In the genomic region with DNA sequence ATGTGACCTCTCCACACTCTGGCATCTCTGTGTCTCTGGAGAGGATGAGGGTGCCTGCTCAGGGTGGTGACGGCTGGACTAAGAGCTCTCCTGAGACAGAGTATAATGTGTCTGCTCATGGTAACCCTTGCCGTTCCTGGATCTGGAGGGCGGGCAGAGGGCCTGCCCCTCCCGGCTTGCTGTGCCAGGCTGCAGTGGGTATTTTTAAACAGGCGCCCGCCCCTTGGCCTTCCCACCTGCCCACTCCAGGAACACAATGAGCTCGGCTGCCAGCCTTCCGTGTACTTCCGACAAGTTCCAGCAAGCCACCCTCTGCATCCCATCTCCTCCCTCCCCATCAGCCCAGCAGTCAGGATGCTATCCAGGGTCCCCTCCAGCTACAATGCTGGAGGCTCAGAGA, we compare ENCODE assay signal across 9 mouse cellular contexts. TPM values are rescaled to one million over a fixed set of nuclear protein-coding genes. Genes with fewer than 3 reads are reported as not detected.
DNase-seq lines count a peak whose midpoint lies in the region; ATAC-seq and TF ChIP-seq lines count a peak whose summit lies in the region.
"Had no signal": no experiment of that assay in that cellular context is flagged by ENCODE, and none has a peak within 500 bp of the region (broad histone marks: within the 10 kb centered on the region; RNA-seq: fewer than 3 reads in every experiment).

No protein-coding gene starts in this region.

- WGBS in forebrain, embryonic 11.5 days: 56% methylated on average over 9 of the region's 9 CpGs
- WGBS in forebrain, postnatal 0 days: 42% methylated on average over 9 of the region's 9 CpGs
- WGBS in intestine, embryonic 16.5 days: 39% methylated on average over 9 of the region's 9 CpGs
- 91% methylated on average over 9 of the region's 9 CpGs for WGBS in thymus, adult 2 months

- H3K9me3 ChIP-seq in forebrain, embryonic 11.5 days (ENCODE audit: control insufficient read depth, low read length): no peaks in the 10 kb centered on the region
- no peaks in the 10 kb centered on the region for H3K9me3 ChIP-seq in forebrain, postnatal 0 days (ENCODE audit: low read length)
- H3K9me3 ChIP-seq in intestine, embryonic 16.5 days (ENCODE audit: control insufficient read depth, low read length): no peaks in the 10 kb centered on the region
- H3K9me3 ChIP-seq: liver, embryonic 15.5 days had no signal

- ATAC-seq in forebrain, embryonic 11.5 days (replicated peaks; ENCODE audit: low FRiP score): 0 out of 2 replicates have a peak, but pooled peaks have one; percentile 23
- ATAC-seq in forebrain, postnatal 0 days: no peak
- no peak for ATAC-seq in intestine, embryonic 16.5 days

- TF ChIP-seq CTCF in forebrain, postnatal 0 days (IDR thresholded peaks at IDR 0.05; ENCODE audit: low read depth): no peak
- TF ChIP-seq CTCF in thymus, adult 2 months (IDR thresholded peaks at IDR 0.05; ENCODE audit: borderline replicate concordance, control insufficient read depth, extremely low read depth, insufficient read depth, low read length, poor library complexity): no peak

- DNase-seq in forebrain, embryonic 11.5 days (ENCODE audit: low spot score): peak; percentile 47
- no peak for DNase-seq in forebrain, postnatal 0 days
- DNase-seq in ovary, postnatal 36 days (ENCODE audit: low spot score): peak; percentile 55
- DNase-seq in ovary, postnatal 14 days (ENCODE audit: low spot score): no peak
- DNase-seq in thymus, adult 2 months: no peak
- no peak for DNase-seq in cerebellum, adult 11-12 months
- DNase-seq in cerebellum, postnatal 25 days: no peak

- peak overlapping the region; percentile 27; the same call in 1 of the 2 replicates for H3K27ac ChIP-seq in forebrain, embryonic 11.5 days (ENCODE audit: low read depth, low read length)
- no peak overlapping the region for H3K27ac ChIP-seq in forebrain, postnatal 0 days (ENCODE audit: low read depth, low read length)
- peak overlapping the region; percentile 47 for H3K27ac ChIP-seq in intestine, embryonic 16.5 days (ENCODE audit: low read length)
- no peak overlapping the region for H3K27ac ChIP-seq in thymus, adult 2 months (ENCODE audit: control insufficient read depth, insufficient read depth, low read length)
- H3K27ac ChIP-seq: liver, embryonic 15.5 days had no signal

- H3K4me1 ChIP-seq in forebrain, embryonic 11.5 days (replicated peaks; ENCODE audit: control insufficient read depth, insufficient read depth, low read length): peaks cover 19% of the 10 kb centered on the region
- peaks cover 3% of the 10 kb centered on the region; the same call in 1 of the 2 replicates for H3K4me1 ChIP-seq in forebrain, postnatal 0 days (ENCODE audit: insufficient read depth)
- peaks cover 52% of the 10 kb centered on the region for H3K4me1 ChIP-seq in intestine, embryonic 16.5 days (ENCODE audit: control insufficient read depth, insufficient read depth, low read length)
- H3K4me1 ChIP-seq in thymus, adult 2 months (replicated peaks; ENCODE audit: control insufficient read depth, insufficient read depth, low read length): no peaks in the 10 kb centered on the region

- no peak for TF ChIP-seq POLR2A in thymus, adult 2 months (IDR thresholded peaks at IDR 0.05; ENCODE audit: control insufficient read depth, extremely low read depth, insufficient read depth, low read length, poor library complexity)

- no peaks in the 10 kb centered on the region for H3K36me3 ChIP-seq in forebrain, embryonic 11.5 days (ENCODE audit: control insufficient read depth, insufficient read depth, low read length)
- H3K36me3 ChIP-seq in forebrain, postnatal 0 days (ENCODE audit: insufficient read depth): no peaks in the 10 kb centered on the region
- H3K36me3 ChIP-seq in intestine, embryonic 16.5 days (ENCODE audit: control insufficient read depth, insufficient read depth, low read length): peaks cover 4% of the 10 kb centered on the region
- H3K36me3 ChIP-seq in thymus, adult 2 months (ENCODE audit: control insufficient read depth, insufficient read depth, low read length): no peaks in the 10 kb centered on the region
- H3K36me3 ChIP-seq: liver, embryonic 15.5 days had no signal

- H3K27me3 ChIP-seq in forebrain, embryonic 11.5 days (ENCODE audit: control insufficient read depth, insufficient read depth, low read length): no peaks in the 10 kb centered on the region
- H3K27me3 ChIP-seq in forebrain, postnatal 0 days (ENCODE audit: insufficient read depth, low read length): no peaks in the 10 kb centered on the region
- no peaks in the 10 kb centered on the region for H3K27me3 ChIP-seq in intestine, embryonic 16.5 days (replicated peaks; ENCODE audit: control insufficient read depth, insufficient read depth, low read length)
- H3K27me3 ChIP-seq in thymus, adult 2 months (ENCODE audit: control insufficient read depth, insufficient read depth, low read length): no peaks in the 10 kb centered on the region
- H3K27me3 ChIP-seq: liver, embryonic 15.5 days had no signal

- H3K4me2 ChIP-seq in forebrain, embryonic 11.5 days (ENCODE audit: low read depth, low read length, severe bottlenecking): peak overlapping the region; percentile 12; the same call in 1 of the 2 replicates
- no peak overlapping the region for H3K4me2 ChIP-seq in forebrain, postnatal 0 days (ENCODE audit: low read depth)
- H3K4me2 ChIP-seq in intestine, embryonic 16.5 days (ENCODE audit: low read depth, low read length): no peak overlapping the region
- H3K4me2 ChIP-seq: liver, embryonic 15.5 days had no signal

- no peak overlapping the region for H3K4me3 ChIP-seq in forebrain, embryonic 11.5 days (ENCODE audit: low read depth, low read length)
- no peak overlapping the region for H3K4me3 ChIP-seq in forebrain, postnatal 0 days (ENCODE audit: low read depth, low read length)
- H3K4me3 ChIP-seq in intestine, embryonic 16.5 days (ENCODE audit: low read length): no peak overlapping the region
- H3K4me3 ChIP-seq in thymus, adult 2 months (ENCODE audit: control insufficient read depth, insufficient read depth, low read length): no peak overlapping the region
- H3K4me3 ChIP-seq: liver, embryonic 15.5 days had no signal

- peak overlapping the region; percentile 27; the same call in 1 of the 2 replicates for H3K9ac ChIP-seq in forebrain, embryonic 11.5 days (ENCODE audit: low read length)
- no peak overlapping the region for H3K9ac ChIP-seq in forebrain, postnatal 0 days
- H3K9ac ChIP-seq in intestine, embryonic 16.5 days (ENCODE audit: low read depth, low read length): peak overlapping the region; percentile 35; the same call in 1 of the 2 replicates
- H3K9ac ChIP-seq: liver, embryonic 15.5 days had no signal

RNA-seq across cellular contexts. Expression of a gene that starts 20.1 kb away (rescaled TPM):
- 7.8 and 10.1 TPM in 2 replicates for polyA plus RNA-seq in forebrain, embryonic 11.5 days (2014; fragmentation: Nextera tagmentation; extraction: Ambion mirVana)
- 47.9 and 52.7 TPM in 2 replicates for total RNA-seq in forebrain, postnatal 0 days (2014; rRNA removed)
- polyA plus RNA-seq in forebrain, postnatal 0 days (2015; fragmentation: Nextera tagmentation; extraction: Ambion mirVana): 9.8 and 12.5 TPM in 2 replicates
- polyA plus RNA-seq in intestine, embryonic 16.5 days (2015; fragmentation: Nextera tagmentation; extraction: Ambion mirVana): 4.1 and 4.6 TPM in 2 replicates
- 8.1 and 11.1 TPM in 2 replicates for polyA plus RNA-seq in thymus, adult 2 months (2012; rRNA removed)

RNA-seq across cellular contexts. Expression of a gene that starts 48.5 kb away (rescaled TPM):
- polyA plus RNA-seq in forebrain, embryonic 11.5 days (2014; fragmentation: Nextera tagmentation; extraction: Ambion mirVana): 2.5 and 2.7 TPM in 2 replicates
- 7.5 and 8.3 TPM in 2 replicates for total RNA-seq in forebrain, postnatal 0 days (2014; rRNA removed)
- 4.4 and 5.1 TPM in 2 replicates for polyA plus RNA-seq in forebrain, postnatal 0 days (2015; fragmentation: Nextera tagmentation; extraction: Ambion mirVana)
- polyA plus RNA-seq in intestine, embryonic 16.5 days (2015; fragmentation: Nextera tagmentation; extraction: Ambion mirVana): 2.4 and 3.8 TPM in 2 replicates
- polyA plus RNA-seq in thymus, adult 2 months (2012; rRNA removed): 77.5 and 82.0 TPM in 2 replicates

Comparison
In these comparisons a context has a peak if more than half of its experiments do, and no peak if none do; other contexts are left out.
1. DNase-seq: peak in forebrain, embryonic 11.5 days (single experiment) and ovary, postnatal 36 days (single experiment); none in forebrain, postnatal 0 days (single experiment), ovary, postnatal 14 days (single experiment), thymus, adult 2 months (single experiment), cerebellum, adult 11-12 months (single experiment) and cerebellum, postnatal 25 days (0 of 2).
2. H3K27ac ChIP-seq: peak in forebrain, embryonic 11.5 days (single experiment) and intestine, embryonic 16.5 days (single experiment); none in forebrain, postnatal 0 days (single experiment) and thymus, adult 2 months (single experiment).
3. RNA of a gene that starts 48.5 kb away (polyA plus RNA-seq): 77.5 to 82.0 TPM in thymus, adult 2 months; 4.4 to 5.1 TPM in forebrain, postnatal 0 days, 2.4 to 3.8 TPM in intestine, embryonic 16.5 days and 2.5 to 2.7 TPM in forebrain, embryonic 11.5 days; every median in the first group is over 10 times any median in the second.